Mouse (Mus musculus) left cerebral cortex, adult 11 months (tissue): ENCODE data around the gene Nol12.
A peak's percentile ranks its signal among the peaks of the same experiment; 100 is the strongest.

Experiments used
- DNase-seq: peaks from one replicate; pipeline ENCODE4 v3.0.0; 2022; ENCODE audit warnings: low spot score

Gene Nol12

DNA sequence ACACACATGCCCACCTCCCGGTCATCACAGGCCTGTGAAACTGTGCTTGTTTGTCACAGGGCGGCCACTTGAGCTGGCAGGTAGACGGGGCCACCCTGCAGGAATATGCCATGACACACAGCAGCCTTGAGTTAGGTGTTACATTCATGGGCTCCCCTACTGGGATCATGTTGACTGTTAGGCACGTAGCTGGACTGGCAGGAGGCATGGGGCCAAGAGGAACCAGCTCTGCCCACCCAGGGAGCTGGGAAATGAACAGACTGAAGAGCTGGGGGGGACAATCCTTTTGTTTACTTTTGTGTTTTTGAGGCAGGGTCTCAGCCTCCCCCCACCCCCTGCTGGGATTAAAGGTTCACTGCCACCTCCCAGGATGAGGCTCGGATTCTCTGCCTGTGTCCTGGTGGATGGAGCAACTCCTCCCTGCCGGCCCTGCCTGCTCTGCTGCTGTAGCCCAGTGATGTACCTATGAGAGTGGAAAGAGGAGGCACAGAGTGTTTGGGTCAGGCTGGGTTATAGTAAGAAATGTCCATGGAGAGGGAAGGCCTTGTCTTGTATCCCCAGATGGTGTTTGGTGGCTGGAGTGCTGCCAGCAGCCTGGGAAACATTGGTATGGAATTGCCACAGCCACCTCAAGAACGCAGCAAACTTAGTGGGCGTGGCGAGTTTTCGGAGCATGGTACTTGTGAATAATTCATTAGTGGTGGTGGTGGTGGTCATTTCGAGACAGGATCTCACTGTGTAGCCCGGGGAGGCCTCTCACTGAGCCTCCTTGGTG lies 18.5 kb upstream of the Nol12 start:
- DNase-seq, result no peak

DNA sequence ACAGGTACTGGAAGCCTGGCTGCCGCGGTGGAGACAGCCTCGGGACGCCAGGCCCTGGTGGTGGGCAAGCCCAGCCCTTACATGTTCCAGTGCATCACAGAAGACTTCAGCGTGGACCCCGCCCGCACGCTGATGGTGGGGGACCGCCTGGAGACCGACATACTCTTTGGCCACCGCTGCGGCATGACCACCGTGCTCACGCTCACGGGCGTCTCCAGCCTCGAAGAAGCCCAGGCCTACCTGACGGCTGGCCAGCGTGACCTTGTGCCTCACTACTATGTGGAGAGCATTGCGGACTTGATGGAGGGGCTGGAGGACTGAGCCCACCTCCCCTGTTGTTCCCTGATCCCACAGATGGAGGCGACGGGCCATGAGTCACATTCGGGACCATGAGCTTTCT lies 16.6 kb upstream of the Nol12 start:
- DNase-seq, result no peak

DNA sequence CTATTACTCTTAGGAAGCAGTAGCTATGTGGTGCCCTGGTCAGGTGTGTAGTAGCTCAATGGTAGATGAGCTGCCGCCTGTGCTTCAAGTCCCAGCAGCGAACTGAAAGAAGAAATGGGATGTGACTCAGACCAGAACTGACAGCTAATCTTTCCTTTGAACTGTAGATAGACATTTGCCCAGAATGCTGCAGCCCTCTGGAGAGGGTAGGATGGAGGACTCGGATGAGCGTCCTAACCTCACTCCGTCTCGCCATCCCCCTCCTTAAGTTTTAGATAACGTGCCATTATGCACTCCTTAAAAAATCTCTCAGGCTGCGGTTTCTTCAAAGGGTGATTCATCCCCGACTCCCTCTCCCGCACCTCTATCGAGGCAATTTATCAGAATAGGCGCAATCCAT lies 14.8 kb upstream of the Nol12 start:
- no peak for DNase-seq

DNA sequence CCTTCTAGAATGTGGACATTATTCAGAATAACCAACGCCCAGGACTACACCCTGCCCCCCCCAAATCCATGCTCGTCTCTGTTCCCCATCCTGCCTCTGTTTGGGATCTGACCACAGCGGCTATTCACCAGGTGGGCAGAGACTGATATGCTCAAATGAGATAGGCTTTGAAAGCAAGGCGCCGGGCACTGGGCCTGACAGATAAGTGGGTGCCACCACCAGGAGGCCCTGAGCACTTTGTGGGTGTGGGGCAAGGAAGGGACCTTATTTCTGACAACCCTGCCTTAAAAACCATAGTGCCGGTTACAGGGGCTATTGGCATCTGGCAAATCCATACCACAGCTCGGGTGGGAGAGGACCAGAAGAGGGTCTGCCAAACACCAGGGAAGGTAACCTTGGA lies 12.0 kb upstream of the Nol12 start:
- no peak for DNase-seq

DNA sequence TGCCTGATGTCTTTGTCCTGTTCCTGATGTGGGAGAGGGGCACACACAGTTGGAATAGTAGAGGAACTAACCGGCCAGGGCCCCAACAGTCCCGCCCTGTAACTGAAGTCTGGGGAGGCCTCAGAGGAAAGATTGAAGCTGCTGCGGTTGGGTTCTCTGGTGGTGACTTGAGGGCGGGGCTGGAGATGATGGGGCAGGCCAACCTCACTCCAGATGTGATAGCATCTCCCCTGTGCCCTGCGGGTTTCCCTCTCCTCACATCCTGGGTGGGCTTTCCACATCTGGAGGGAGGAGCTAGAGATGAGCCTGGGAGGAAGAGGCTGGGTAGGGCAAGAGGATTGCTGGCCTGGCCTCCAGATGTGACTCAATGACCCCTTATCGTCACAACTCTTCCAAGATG lies 11.1 kb upstream of the Nol12 start:
- no peak for DNase-seq

DNA sequence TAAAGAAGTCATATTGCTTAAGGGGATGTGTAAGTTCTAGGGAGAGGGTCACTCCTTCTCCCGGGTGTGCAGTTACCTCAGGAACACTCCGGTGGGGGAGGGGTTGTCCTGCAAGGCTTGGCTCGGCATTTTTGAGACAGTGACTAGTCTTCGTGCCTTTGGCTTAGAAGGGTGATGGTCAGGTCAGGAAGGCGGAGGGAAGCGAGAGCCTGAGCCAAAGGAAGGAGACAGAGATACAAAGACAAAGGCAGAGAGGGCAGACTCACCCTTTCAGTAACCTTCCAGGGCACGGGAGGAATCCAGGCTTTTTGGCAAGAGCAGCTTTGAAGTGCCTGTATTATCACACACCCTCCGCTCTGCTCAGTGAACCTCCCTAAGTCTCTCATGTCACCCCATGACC lies 9.6 kb upstream of the Nol12 start:
- DNase-seq, result no peak

DNA sequence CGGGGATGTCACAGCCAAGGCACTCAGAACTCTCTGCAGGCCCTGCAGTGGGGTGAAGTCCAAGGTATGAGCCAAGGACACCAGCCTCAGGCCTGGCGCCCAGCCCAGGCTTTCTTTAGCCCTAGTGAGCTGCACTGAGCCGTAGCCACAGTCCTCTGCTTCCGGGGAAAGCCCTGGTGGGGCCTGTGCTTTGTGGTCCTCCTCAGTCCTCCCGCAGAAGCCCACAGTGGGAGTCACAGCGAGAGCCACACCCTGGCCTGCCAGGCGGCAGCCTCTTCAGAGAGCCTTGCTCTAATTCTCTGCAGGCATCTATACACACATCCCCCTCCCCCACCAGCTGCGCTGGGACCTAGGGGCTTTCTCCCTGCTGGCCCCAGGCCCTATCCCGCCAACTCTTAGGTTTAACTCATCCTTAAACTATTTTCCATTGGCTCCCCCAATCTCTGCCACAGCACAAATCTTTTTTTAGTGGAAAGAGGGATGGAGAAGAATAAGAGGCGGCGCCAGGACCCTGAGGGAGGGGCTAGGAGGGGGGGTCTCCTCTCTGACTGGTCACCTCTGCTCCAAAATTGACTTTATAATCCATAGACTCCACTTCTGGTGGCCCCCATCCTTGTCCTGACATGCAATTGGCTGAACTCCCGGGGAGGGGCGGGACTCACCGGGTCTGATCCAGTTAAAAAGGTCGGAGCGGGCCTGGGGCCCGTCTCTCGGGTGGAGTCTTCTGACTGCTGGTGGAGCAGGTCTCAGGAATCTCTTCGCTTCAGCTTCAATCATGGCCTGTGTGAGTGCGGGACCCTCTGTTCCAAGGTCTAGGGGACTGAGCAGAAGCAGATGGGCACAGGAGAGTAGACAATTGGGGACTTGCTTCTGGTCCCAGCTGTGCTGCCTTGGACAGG lies 8.5 kb upstream of the Nol12 start, which contains the start of gene Lgals1:
Gene Lgals1, plus strand, starts transcription at position 705 of the 899 bp plus-strand sequence.
- DNase-seq, result no peak

DNA sequence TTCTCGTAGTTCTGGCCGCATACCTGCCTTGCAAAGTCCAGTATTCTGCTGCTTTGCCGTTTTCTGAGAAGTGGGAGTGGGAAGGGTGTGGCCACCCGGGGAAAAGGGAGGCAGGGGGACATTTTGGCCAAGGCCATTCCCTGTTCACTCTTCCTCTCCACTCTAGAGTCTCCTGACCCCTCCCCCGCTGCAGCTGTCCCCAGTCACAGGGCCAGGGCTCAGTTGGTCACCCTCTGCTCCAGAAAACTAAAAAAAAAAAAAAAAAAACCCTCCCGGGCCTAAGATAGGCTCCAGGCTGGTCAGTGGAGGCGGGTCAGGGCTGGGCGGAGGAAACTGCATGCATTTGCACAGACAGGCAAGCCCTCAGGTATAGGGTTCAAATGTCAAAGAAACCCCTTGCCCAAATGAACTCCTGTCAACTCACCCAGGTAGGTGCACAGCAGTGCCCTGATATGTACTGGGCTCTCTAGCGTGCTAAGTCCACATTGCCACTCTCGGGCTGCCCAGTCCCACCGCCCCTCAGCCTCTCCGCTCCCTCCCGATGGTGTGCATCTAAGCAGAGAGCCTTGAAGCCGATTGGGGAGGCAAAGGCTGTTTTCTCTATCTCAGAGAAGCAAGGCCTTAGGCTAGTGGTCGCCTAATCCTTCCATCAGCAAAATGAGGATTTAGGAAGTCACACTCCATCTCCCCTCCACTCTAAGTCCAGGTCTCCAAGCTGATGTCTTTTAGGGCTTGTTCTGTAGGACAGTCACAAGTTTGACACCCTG lies 7.5 kb upstream of the Nol12 start:
- DNase-seq, result no peak

DNA sequence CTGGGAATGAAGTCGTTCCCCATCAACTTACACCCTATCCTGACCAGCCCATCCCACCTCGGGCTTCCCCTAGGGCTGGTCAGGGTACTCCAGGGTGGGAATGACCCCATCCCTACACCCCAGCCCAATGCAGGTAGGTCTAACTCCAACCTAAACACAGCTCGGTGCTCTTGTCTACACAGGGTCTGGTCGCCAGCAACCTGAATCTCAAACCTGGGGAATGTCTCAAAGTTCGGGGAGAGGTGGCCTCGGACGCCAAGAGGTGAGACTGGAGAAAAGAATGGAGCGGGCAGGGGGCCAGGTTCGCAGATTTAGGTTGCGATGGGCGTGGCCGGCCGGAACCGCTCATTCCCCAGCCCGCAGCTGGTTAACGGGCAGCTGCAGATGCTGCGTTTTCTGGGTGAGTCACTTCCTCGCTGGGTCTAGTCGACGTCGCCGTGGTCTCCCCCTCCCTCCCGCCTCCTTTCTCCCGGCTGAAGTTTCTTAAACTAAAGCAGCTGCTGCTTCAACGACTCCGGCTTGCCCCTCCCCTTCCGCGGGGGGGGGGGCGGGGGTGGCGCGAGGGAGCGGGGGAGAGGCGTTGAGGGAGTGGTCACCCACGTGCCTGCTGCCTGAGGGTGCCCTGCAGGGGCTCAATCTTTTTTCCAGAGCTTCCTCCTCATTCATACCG lies 6.8 kb upstream of the Nol12 start:
- DNase-seq, result no peak

DNA sequence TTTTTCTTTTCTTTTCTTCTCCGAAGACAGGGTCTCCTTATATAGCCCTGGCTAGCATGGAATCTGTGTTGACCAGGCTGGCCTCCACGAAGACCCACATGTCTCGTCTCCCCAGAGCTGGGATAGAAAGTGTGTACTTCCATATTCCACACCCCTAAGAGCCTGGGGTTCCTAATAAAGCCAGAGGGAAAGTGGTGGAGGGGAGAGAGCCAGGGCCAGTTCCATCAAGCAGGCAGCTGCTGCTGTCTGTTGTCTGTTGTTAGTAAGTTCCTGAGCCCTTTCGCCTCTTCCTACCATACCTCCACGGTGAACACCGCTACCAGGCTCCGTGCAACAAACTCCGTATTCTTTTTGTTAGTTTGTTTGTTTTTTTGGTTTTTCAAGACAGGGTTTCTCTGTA lies 6.2 kb upstream of the Nol12 start:
- DNase-seq, result no peak

DNA sequence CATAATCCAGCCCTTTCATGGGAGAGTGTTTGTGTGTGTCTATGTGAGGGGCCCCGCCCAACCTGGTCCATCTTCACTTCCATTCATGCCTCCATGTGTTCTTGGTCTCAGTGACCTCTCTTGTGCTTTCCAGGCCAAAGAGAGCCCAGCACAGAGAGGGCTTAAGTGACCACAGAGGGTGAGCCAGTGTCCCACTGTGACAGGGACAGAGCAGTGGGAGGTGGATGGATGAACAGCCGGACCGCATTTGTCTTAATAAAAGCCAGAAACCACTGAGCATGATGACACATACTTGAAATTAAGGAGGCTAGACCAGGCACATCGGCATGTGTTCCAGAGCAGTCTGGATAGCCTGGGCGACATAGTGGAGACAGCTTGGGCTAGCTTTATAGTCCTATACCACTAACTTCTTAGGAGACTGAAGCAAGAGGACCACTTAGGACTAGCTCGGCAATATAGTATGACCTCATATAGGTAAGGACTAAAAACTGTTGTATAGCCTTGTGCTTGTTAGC lies 4.5 kb upstream of the Nol12 start:
- no peak for DNase-seq

DNA sequence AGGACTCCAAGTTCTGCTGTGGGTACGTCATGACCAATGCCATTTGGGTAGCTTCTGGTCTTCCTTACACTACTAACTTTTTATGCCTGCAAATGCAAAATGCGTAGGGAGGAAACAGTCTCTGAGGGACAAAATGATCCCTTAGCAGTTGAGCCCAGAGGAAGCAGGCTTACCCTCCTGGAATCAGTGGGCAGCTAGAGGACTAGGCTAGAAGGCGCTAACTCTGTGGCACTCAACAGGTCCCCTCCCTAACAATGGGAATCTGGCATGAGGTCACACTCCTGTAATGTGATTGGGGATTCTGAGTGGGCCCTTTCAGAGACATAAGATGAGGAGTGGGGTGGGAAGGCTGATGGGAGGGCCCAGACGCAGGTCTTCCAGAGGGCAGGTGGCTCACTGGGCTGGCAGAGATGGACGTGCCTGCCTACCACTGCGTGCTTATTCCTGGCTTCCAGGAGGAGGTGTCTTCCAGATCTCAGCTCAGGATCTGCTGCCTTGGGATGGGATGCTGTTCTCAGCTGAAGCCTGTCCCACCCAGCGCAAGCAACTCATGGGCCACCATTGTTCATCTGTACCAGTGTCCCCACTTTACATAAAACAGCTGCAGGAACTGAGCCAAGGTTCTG lies 3.8 kb upstream of the Nol12 start:
- DNase-seq, result no peak

DNA sequence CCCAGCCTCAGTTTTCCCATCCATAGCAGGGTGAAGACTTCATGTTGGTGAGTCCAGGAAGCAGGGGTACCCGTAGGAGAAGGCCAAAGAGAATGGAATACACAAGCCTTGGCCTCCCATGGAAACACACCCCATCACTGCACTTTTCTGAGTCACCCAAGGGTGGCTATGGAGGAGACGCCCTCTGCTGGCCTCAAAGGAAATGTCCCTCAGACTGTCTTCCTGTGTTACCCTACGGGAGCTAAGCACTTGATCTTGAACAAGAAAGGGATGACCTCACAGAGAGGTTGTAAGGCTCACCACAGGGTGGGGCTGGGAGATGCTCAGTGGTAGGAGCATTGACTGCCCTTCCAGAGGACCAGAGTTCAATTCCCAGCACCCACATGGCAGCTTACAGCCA lies 3.2 kb upstream of the Nol12 start:
- no peak for DNase-seq

DNA sequence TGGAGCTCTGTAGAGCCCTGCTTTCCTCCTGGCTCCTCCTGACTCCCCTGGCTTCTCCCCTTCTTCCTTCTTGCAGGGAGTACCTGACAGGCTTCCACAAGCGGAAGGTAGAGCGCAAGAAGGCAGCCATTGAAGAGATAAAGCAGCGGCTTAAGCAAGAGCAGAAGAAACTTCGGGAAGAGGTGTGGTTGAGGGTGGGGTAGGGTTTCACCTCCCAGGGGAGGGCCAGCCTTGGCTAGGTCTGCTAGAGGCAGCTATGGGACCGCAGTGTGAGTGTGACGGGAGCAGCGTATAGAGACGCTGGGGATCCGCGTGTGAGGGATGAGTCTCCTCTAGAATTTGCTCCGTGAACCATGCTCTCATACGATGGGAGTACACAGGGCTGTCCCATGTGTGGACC lies 1.7 kb downstream of the Nol12 start:
- DNase-seq, result no peak

DNA sequence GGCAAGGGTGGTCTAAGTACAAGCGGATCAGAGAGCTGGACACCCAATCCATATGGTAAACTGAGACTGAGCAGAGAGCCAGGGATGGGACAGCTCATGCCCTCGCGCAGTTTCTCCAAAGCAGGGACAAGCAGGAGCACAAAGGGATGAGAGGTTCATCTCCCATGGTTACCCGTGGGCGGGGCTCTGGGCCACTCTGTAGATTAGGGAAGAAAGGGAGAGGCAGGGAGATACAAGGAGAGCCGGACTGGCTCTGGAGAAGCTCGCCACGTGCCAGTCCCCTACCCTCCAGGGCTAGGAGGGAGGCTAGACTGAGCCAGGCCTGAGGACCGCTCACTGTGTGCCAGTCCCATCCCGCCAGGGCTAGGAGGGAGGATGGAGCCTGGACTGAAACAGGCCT lies 2.6 kb downstream of the Nol12 start:
- DNase-seq, result no peak

DNA sequence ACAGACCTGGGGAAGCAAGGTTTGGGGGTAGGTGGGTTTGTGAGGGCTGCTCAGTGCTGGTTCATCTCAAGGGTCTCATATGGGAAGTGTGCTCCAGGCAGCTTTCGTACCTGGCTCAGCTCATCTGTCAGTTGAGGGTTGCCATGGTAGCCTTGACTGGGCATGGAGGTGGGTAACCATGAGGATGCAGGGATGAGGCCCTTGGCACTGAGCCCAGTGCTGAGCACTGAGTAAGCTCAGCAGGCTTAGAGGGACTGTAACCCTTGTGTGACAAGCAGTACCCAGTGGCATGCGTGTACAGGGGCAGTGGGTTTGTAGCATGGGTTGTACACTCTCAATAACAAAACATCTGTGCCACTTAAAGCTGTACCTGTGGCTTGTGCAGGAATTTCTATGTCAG lies 3.2 kb downstream of the Nol12 start:
- DNase-seq, result no peak

DNA sequence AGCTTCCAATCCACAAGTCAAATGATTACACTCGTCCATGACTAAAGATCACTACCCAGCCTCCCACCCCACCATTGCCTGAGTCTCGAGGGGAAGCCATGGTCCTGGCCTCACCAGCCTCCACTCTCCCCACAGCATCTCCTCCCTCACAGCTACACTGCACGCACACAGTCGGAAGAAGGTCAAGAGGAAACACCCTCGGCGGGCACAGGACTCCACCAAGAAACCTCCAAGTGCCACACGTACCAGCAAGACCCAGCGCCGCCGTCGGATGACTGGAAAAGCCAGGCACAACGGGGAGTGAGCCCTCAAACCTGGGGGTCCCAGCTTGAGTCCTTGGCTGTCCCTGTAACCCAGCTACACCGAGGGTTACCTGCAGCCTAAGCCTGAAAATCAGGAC lies 5.6 kb downstream of the Nol12 start:
- no peak for DNase-seq

DNA sequence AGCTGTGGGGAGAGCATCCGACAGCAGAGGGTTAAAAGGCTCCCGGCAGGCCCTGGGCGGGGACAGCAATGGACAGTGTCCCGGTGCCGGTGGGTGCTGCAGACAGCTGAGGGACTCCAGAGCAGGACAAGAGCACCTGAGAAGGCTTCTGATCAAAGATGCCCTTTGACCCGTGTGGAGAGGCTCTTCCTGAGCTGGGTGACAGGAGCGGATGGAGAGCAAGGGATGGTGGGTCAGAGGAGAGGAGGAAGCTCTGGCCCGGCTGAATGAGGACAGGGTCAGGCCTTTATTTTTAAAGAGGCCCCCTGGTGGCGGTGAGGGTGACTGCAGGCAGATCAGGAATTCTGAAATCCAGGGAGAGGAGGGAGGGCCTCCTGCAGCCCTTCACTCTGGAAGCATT lies 7.9 kb downstream of the Nol12 start:
- DNase-seq, result peak; percentile 67

DNA sequence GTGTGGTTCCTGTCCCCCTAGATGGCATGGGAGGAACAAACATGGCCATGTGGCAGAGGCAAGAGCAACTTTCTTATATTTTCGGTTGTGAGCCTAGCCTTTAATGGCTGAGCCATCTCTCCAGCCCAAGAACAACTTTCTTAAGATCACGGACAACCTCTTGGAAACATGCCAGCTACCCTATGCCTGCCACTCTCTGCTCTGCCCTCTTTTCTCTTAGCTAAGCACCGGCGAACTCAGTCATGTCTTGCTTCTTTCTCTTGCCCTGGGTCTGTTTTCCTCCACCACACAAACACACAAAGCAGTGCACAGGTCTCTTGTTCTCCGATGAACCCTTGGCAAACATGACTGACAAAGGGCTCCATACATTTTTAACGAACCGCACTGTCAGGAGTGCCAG lies 11.5 kb downstream of the Nol12 start:
- no peak for DNase-seq

DNA sequence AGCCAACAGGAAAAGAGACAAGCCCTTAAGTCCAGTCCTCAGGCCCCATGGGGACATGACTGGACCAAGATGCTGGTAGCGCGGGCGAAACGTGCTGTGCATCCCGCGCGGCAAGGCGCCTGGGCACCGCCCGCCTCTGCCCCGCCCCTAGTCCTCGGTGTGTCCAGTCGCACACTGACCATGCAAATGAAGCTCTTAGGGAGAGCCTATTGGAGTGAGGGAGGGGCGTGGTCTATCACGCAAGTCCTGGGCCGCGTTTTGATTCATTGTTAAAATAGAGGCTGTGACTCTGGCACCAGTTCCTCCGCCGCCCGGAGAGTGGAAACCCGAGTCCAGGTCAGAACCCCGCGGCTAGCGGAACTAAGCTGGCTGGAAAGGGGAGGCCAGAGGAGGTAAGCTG lies 12.9 kb downstream of the Nol12 start, which contains the start of gene Triobp:
Gene Triobp, plus strand, starts transcription at position 68 of the 400 bp plus-strand sequence.
- DNase-seq, result peak; percentile 74

DNA sequence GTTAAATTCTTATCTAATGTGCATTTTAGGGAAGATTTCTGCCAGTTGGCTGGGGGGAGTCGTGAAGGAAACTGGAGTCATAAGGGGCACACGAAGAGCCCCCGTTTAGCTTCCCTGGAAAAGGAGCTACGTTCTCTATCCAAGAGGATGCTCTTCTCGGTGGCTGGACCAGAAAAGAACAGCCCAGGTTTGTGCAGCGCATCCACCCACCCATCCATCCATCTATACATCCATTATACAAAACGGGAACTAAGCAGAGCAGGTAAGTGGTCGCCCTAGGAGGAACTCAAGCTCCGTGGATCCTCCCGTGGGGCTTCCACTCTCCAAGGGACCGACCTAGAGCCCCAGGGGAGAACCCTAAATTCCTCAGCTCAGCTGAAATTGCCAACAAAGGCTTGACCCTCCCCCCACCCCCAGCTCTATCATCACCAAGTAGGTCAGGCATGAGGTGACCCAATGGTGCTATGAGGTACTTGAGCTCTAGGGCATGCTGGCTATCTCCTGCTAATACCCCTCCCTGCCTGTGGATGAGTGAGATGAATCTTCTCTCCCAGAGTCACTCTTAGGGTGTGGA lies 13.5 kb downstream of the Nol12 start:
- no peak for DNase-seq
